Mouse (Mus musculus) heart, adult 10 weeks (tissue): ENCODE results near the gene Fem1a. TPM values are rescaled to one million over a fixed set of nuclear protein-coding genes. Genes with fewer than 3 reads are reported as not detected.

Source experiments
- polyA plus RNA-seq: library from polyadenylated mRNA; stranded (reverse); fragments of 350-450 nt; fragmentation: Illumina TruSeq; extraction: RNeasy Lipid Tissue Mini Kit (QIAGEN cat#74804); gene quantifications from one replicate; pipeline ENCODE4 v1.2.3, GENCODE M21; 2014; ENCODE audit warnings: low read depth, low replicate concordance

The Fem1a gene
- 87.5 TPM for polyA plus RNA-seq

DNA sequence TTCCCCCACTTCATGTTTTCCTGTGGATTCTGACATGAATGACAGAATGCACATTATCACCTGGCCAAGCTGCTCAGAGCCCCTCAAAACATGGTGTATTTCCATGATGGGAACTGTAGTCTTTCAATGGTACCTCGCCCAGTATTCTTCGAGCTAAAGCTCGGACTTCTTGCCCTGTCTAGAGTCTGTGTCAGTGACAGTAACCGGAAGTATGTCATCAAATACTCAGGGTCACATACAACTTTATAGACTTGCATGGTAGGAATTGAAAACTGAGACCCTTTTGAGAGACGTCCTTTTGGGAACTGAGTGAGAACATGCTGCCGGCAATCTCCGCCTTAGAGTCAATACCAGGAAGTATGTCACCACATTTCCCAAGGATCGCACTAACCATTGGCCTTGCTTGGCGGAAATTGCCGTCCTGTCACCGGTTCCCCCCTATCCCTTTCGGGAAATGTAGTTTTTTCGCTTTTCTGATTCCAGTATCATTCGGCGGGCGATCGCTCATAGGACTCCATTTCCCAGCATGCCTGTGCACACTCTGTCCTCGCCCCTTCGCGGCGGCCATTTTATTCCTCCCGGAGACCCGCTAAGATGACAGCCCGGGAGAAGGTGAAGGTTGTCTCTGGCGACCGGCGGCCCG, at the start of gene Fem1a:
Gene Fem1a, plus strand, starts transcription at position 572 of the 643 bp plus-strand sequence.

DNA sequence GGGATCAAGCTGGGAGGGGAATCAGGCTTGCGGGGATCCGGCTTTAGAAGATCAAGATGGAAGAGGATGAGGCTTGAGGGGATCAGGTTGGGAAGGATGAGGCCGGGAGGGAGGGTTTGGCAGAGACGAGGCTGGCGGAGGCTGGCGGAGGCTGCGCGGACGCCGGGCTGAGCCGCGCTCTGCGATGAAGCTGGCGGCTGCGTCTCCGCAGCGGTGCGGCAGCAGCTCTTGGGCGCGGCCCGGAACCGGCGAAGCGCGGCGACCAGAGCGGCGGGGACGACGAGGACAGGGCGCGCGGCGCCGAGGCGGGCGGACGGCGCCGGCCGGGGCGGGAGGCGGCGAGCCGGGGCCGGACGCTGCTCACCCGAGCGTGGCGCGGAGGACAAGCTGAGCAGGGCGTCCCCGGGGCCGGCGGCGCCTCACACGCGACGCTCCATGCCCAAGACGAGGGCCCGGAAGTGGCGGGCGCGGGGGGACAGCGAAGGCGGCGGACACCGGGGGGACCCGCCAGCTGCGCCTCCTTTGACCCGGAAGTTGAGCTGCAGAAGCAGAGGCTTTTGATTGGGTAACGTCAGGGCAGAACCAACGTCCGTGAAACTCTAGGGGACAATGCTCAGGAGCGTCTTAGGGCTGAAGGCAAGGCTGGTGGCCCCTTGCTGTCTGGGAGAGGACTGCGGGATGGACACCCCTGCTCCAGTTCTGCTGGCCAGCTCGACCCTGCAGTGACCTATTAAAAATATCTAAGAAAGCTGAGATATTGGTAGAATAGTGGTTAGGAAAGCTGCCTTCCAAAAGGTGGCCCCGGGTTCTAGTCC, 38.0 kb upstream of the Fem1a start, which contains the start of gene Dpp9:
Gene Dpp9, minus strand, starts transcription at position 529 of the 815 bp plus-strand sequence.

DNA sequence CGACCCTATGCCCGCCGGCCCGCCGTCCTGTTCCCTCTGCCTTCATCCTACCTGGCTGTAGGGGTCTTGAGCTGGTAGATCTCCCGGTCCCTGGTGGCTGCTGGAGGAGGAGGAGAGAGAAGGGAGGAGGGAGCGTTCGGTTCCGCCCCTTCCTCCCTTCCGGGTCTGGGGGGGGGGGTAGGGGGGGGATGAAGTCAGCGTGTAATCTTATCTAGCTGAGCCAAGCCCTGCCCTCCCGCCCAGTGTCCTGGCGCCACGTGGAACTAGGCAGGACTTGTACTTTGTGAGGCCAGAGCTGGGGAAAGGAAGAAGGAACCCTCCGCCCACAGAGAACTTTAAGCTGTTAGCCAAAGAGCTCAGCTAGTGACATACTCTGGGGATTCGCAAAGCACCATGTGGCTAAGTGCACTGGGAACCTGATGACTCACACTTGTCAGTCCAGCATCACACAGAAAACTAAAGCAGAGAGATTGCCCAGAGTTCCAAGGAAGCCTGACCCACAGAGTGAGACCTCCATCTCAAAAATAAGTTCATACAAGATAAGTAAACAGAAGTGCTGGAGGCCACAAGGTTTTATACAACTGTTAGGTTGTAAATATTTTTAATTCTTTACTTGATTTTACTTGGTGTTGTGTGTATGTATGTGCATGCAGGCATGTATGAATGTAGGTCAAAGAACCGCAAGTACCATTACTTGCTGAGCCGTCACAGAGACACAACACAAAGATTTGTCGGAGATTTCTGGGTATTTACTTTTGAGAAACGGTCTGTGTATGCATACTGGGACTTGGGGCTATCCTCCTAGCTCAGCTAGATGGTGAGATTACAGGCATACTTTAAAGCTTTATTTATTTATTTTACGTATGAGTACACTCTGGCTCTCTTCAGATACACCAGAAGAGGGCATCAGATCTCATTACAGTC, 20.3 kb downstream of the Fem1a start, which contains the start of gene Ticam1:
Gene Ticam1, minus strand, starts transcription at position 144 of the 924 bp plus-strand sequence.

DNA sequence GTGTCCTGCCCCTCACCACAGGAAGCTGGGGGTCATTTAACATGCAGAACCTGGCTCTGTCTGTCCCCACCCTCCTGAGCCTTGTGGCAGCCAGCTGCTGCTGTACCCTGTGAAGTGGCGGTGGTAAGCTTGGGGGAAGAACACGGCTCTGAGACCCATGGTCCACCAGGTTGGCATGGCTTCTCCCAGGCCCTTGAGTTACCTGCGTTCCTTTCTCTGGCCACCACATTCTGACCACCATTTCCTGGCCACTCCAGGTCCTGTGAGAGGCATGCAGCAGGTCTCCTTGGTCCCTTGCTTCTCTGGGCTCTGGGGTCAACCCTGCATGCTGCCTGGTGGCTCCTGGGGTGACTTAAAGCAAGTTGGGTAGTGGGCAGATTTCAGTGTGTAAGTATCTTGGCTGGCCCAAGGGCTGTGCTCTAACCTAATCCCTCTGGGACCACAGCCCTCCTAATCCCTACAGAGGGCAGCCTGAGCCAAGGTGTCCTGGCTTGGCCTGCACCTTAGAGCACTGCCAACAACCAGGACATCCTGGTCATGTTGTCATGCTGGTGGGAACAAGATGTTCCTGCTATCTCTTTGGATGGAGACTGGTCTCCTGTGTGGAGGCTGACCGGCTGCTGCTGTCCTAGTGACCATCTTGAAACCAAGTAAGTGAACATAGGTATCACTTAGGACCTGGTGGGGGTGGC, 36.1 kb downstream of the Fem1a start, which contains the start of gene Plin3:
Gene Plin3, minus strand, starts transcription at position 343 of the 692 bp plus-strand sequence.

DNA sequence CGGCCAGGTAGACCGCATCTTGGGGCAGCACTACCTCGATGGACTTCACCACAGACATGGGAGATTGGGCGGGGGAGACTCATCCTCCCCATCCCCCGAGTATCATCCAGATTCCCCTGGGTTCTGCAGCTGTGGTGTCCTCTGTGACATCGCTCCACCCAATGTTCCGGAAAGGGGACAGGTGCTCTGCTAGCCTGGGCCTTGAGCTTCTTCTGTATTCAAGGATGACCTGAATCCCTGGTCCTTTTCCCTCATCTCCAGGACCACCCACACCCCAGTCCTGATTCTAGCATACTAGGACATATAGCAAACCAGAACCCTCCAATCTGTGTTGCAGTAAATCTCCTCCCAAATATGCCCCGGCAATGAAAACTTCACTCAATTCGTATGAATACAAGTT, 43.6 kb downstream of the Fem1a start, which contains the start of gene Arrdc5:
Gene Arrdc5, minus strand, starts transcription at position 101 of the 400 bp plus-strand sequence.

DNA sequence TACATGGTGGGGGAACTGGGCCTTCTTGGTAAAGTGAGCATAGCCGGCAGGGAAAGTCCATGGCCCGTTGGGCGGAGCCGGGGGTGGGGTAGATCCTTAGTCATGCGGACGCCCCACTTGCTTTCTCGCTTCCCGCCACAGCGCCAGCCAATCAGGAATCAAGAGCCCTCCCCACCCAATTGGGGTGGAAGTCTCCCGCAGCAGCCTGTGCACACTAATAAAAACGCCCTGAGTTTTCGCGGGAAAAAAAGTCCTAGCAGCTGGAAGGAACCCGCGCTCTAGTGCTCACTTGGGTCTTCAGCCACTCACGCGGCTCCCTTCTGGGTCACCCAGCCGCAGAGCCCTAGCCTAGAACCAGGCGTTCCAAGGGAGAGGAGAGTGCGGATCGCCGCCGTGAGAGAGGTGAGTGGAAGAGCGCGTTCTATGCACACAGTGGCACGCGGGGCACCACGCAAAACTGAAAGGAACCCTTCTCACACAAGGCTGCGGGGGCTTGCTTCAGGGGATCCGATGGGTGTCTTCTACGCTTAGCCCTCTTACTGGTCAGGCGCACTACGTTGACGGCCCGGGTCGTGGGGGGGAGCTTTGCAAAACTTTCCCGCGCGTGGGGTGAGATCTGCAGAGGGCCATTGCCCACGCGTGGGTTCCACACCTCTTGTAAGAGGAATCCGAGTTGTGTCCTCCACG, 46.7 kb downstream of the Fem1a start, which contains the start of gene Uhrf1:
Gene Uhrf1, plus strand, starts transcription at position 162 of the 687 bp plus-strand sequence.

Other genes with a start within 250 kb of the Fem1a start
- gene Sh3gl1, start 220.2 kb upstream of the Fem1a start, polyA plus RNA-seq: 17.7 TPM
- 0.94 TPM for gene Chaf1a, start 216.4 kb upstream of the Fem1a start, polyA plus RNA-seq
- gene Ubxn6, start 181.8 kb upstream of the Fem1a start, polyA plus RNA-seq: 62.5 TPM
- 54.3 TPM for gene Hdgfl2, start 177.2 kb upstream of the Fem1a start, polyA plus RNA-seq
- gene Plin4, start 147.0 kb upstream of the Fem1a start, polyA plus RNA-seq: 155 TPM
- 129 TPM for gene Plin5, start 139.2 kb upstream of the Fem1a start, polyA plus RNA-seq
- gene Lrg1, start 134.8 kb upstream of the Fem1a start, polyA plus RNA-seq: 41.9 TPM
- 5.3 TPM for gene Sema6b, start 116.5 kb upstream of the Fem1a start, polyA plus RNA-seq
- 1.0 TPM for gene Tnfaip8l1, start 94.3 kb upstream of the Fem1a start, polyA plus RNA-seq
- 29.3 TPM for gene Mydgf, start 72.9 kb upstream of the Fem1a start, polyA plus RNA-seq
- gene Dpp9, start 37.9 kb upstream of the Fem1a start, polyA plus RNA-seq: 33.3 TPM
- gene Ticam1, start 20.0 kb downstream of the Fem1a start, polyA plus RNA-seq: 6.8 TPM
- 98.2 TPM for gene Plin3, start 36.1 kb downstream of the Fem1a start, polyA plus RNA-seq
- gene Arrdc5, start 43.5 kb downstream of the Fem1a start, polyA plus RNA-seq: not detected
- 0.84 TPM for gene Uhrf1, start 46.5 kb downstream of the Fem1a start, polyA plus RNA-seq
- 21.0 TPM for gene Kdm4b, start 69.3 kb downstream of the Fem1a start, polyA plus RNA-seq
- 46.2 TPM for gene Ptprs, start 219.7 kb downstream of the Fem1a start, polyA plus RNA-seq